Mouse (Mus musculus) liver, postnatal 0 days (tissue): Measurements from ENCODE around the gene Slc16a1. TPM values are rescaled to one million over a fixed set of nuclear protein-coding genes. Genes with fewer than 3 reads are reported as not detected.
A peak's percentile ranks its signal among the peaks of the same experiment; 100 is the strongest.

Experiments
- ATAC-seq: fragments of 200-750 bp; cut with Nextera tagmentation; 2 replicates; pipeline ENCODE4 v1.8.0; 2017; ENCODE audit warnings: mild to moderate bottlenecking, moderate library complexity
- DNase-seq: peaks from one replicate; pipeline ENCODE4 v3.0.0-alpha.2; 2016
- H3K27ac ChIP-seq: fragments of 300-500 bp; sonication (generic); 2 replicates; pipeline ENCODE4 v1.5.1; 2014; ENCODE audit warnings: antibody characterized with exemption, moderate library complexity, mild to moderate bottlenecking, low read depth
- H3K27me3 ChIP-seq: fragments of 300-500 bp; sonication (generic); 2 replicates; pipeline ENCODE4 v1.6.1; 2014; ENCODE audit warnings: low read length, control low read depth, mixed read lengths; ENCODE audit not compliant: insufficient read depth
- H3K36me3 ChIP-seq: fragments of 300-500 bp; sonication (generic); replicated peaks from 2 replicates; pipeline ENCODE4 v1.6.1; 2014; ENCODE audit warnings: mild to moderate bottlenecking, control low read depth, low read length, moderate library complexity, mixed read lengths; ENCODE audit not compliant: insufficient read depth
- H3K4me1 ChIP-seq: fragments of 300-500 bp; sonication (generic); 2 replicates; pipeline ENCODE4 v1.6.1; 2014; ENCODE audit warnings: antibody characterized with exemption, mild to moderate bottlenecking, control low read depth; ENCODE audit not compliant: insufficient read depth
- H3K4me2 ChIP-seq: fragments of 300-500 bp; sonication (generic); 2 replicates; pipeline ENCODE4 v1.6.1; 2014; ENCODE audit warnings: low read depth, mild to moderate bottlenecking, low read length, moderate library complexity, mixed read lengths
- H3K4me3 ChIP-seq: fragments of 300-500 bp; sonication (generic); 2 replicates; pipeline ENCODE4 v1.5.1; 2014; ENCODE audit warnings: low read depth, low read length
- H3K9ac ChIP-seq: fragments of 300-500 bp; sonication (generic); replicated peaks from 2 replicates; pipeline ENCODE4 v1.6.1; 2014; ENCODE audit warnings: mild to moderate bottlenecking, moderate library complexity
- H3K9me3 ChIP-seq: fragments of 300-500 bp; sonication (generic); 2 replicates; pipeline ENCODE4 v1.6.1; 2016; ENCODE audit warnings: mild to moderate bottlenecking, control low read depth, low read length, mixed read lengths
- CTCF ChIP-seq: sonication (generic); IDR thresholded peaks from 2 replicates; pipeline ENCODE4 v1.5.1; 2016; ENCODE audit warnings: antibody characterized with exemption, low read depth
- EP300 ChIP-seq: IDR thresholded peaks from 2 replicates; pipeline ENCODE4 v1.6.1; 2016; ENCODE audit warnings: antibody characterized with exemption, low read depth, mild to moderate bottlenecking
- WGBS: fragments of 180-500 bp; shearing (Covaris S2); extraction: QIAGEN DNeasy Blood & Tissue Kit; methylation state at CpG from one replicate; pipeline ENCODE4 v1.1.7; 2014; ENCODE audit not compliant: insufficient replicate concordance; 5-methylcytosine and 5-hydroxymethylcytosine counted together
- polyA plus RNA-seq: library from polyadenylated mRNA; unstranded; fragments of >200 nt; fragmentation: Nextera tagmentation; extraction: Ambion mirVana; gene quantifications from 2 replicates; pipeline ENCODE4 v1.2.1, GENCODE M21; 2015

The Slc16a1 gene
- polyA plus RNA-seq, 1 experiment from 2014 or later = 69.6 TPM

DNA sequence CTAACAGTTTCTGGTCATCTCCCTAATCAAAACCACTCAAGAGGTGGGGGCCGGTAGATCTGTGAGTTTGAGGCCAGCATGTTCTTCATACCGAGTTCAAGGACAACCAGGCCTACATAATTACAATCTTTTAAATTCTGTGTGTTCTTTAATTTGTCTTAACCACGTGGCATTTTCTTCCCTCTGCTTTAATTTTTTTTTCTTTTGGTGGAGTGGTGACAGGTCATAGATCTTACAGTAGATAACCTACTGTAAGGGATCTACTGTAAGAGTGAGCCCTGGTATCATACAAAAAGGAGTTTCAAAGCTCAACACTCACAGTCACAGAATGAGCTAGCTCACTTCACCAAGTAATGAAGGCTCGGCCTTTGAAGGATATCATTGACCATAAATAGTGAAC is 4.6 kb downstream of the Slc16a1 start:
- H3K9me3 ChIP-seq = no peaks in the 10 kb centered on the region
- WGBS = 54% methylated on average over 4 of the region's 4 CpGs
- H3K9ac ChIP-seq = no peak overlapping the region
- peak overlapping the region; percentile 46; the same call in 1 of the 2 replicates for H3K27ac ChIP-seq
- H3K4me1 ChIP-seq = peaks cover 58% of the 10 kb centered on the region
- H3K36me3 ChIP-seq = peaks cover 6% of the 10 kb centered on the region; the same call in 1 of the 2 replicates
- H3K4me3 ChIP-seq = no peak overlapping the region
- no peak for ATAC-seq
- no peaks in the 10 kb centered on the region for H3K27me3 ChIP-seq
- no peak for DNase-seq
- TF ChIP-seq EP300 = no peak
- TF ChIP-seq CTCF = no peak
- H3K4me2 ChIP-seq = peak overlapping the region; percentile 92

DNA sequence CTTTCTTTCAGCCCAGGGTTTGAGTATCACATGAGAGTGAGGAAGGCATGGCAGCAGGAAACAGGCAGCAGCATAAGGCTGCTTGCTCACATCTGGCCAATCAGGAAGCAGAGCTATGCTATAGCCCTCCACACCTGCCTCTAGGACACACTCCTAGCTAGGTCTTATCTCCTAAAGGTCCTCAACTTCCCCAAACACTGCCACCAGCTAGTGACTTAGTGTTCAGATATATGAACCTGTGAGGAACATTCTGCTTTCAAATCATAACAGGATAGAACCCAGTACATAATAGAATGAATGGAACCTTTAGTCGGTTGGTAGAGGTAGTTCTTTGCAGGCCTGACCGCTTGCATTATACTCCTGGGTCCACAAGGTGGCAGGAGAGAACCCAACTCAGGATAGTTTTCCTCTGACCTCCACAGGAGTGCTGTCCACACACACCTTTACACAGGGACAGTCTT is 5.4 kb downstream of the Slc16a1 start:
- TF ChIP-seq EP300 = no peak
- TF ChIP-seq CTCF = peak; percentile 90
- Histone ChIP-seq H3K27ac (peak overlapping the region; percentile 62; the same call in 1 of the 2 replicates), H3K4me2 (peak overlapping the region; percentile 35), H3K27me3 (no peaks in the 10 kb centered on the region), H3K9me3 (no peaks in the 10 kb centered on the region), H3K4me1 (peaks cover 61% of the 10 kb centered on the region), H3K9ac (no peak overlapping the region), H3K4me3 (no peak overlapping the region), H3K36me3 (peaks cover 6% of the 10 kb centered on the region; the same call in 1 of the 2 replicates)
- peak; percentile 61 for DNase-seq
- ATAC-seq = peak; percentile 74
- 5% methylated on average over 2 of the region's 2 CpGs for WGBS

DNA sequence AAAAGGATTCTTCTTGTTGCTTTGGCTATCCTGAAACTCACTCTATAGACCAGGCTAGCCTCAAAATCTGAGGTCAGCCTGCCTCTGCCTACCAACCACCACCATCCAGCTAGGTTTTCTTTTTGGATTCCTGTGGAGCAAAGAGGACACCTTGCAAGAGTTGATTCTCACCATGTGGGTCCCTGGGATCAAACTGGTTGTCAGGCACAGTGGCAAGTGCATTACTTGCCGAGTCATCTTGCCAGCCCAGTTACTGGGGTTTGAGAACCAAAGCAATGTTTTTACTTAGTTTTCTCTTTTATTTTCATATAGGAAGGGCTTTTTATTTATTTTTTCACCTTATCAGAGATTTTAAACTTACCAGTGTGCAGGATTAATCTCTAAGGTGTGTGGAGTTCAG is 5.9 kb downstream of the Slc16a1 start:
- Histone ChIP-seq H3K27me3 (no peaks in the 10 kb centered on the region), H3K4me1 (peaks cover 61% of the 10 kb centered on the region), H3K4me2 (no peak overlapping the region), H3K36me3 (peaks cover 8% of the 10 kb centered on the region), H3K9ac (no peak overlapping the region), H3K4me3 (no peak overlapping the region), H3K27ac (peak overlapping the region; percentile 62; the same call in 1 of the 2 replicates), H3K9me3 (no peaks in the 10 kb centered on the region)
- WGBS = 75% methylated on average over 1 of the region's 1 CpGs
- no peak for DNase-seq
- ATAC-seq = peak; percentile 48
- no peak for TF ChIP-seq CTCF
- TF ChIP-seq EP300 = no peak

DNA sequence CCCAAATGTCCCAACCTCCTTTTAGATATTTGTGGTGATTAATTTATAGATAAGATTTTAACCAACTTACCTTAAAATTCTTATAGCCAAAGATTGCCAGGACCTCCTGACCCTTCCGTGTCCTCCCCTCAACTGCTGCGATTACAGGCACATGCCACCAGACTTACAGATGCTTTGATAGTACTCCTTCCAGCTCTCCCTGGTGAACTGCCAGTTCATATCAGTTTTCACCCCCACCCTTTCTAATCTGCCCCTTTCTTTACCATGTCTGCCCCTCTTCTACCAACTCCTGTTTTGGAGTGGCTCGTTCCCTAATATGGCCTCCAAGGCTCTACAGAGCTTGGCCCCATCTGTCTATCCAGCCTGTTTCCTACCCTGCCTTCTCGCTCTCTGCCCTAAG is 15.8 kb downstream of the Slc16a1 start:
- ATAC-seq (no peak), DNase-seq (no peak)
- 77% methylated on average over 4 of the region's 4 CpGs for WGBS

DNA sequence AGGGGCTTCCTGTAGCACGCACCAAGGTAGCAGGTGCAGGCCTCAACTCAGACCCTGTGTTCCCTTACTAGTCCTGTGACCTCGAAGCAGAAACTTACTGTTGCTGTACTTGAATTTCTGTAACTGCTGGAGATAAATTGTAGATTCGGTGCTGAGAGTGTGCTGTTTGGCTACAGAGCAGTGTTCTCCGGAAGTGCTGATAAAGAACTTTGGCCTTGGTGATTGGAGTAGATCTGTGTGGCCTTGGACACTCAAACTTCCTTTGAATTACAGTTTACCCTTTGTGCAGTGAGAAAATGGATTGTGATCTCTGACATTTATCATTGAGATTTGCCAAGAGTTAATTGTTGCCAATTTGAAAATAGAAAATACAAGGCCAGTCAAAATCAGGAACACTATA is 16.5 kb downstream of the Slc16a1 start:
- Histone ChIP-seq H3K9ac (no peak overlapping the region), H3K9me3 (no peaks in the 10 kb centered on the region), H3K27ac (no peak overlapping the region), H3K4me2 (no peak overlapping the region), H3K36me3 (peaks cover 79% of the 10 kb centered on the region), H3K4me3 (no peak overlapping the region), H3K27me3 (no peaks in the 10 kb centered on the region), H3K4me1 (peaks cover 9% of the 10 kb centered on the region)
- DNase-seq = no peak
- no peak for ATAC-seq
- WGBS = 62% methylated on average over 4 of the region's 4 CpGs
- TF ChIP-seq CTCF (no peak), EP300 (no peak)

More for the DNA sequence above, 15.8 kb downstream of the Slc16a1 start:
- Histone ChIP-seq H3K4me1 (peaks cover 4% of the 10 kb centered on the region), H3K4me2 (no peak overlapping the region), H3K27me3 (no peaks in the 10 kb centered on the region), H3K9ac (no peak overlapping the region), H3K4me3 (no peak overlapping the region), H3K9me3 (no peaks in the 10 kb centered on the region), H3K27ac (no peak overlapping the region), H3K36me3 (peaks cover 84% of the 10 kb centered on the region)
- TF ChIP-seq CTCF (no peak), EP300 (no peak)

DNA sequence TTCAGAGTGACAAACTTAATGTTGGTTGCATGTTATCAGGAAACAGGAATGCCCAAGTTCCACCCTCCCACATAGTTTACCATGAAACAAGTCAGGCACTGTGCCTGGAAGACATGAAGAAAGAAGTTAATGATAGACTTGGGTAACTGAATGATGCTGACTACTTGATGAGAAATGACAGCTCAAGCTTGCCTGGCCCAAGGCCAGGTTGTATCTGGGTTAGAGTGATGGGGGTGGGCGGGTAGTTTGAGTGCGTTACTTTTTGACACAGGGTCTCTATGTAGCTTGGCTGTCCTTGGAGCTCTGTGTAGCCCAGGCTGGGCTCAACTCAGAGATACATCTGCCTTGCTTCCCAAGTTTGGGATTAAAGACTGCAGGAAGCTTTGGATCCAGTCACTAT is 20.2 kb downstream of the Slc16a1 start:
- Histone ChIP-seq H3K27ac (no peak overlapping the region), H3K27me3 (no peaks in the 10 kb centered on the region), H3K4me2 (no peak overlapping the region), H3K4me1 (peaks cover 17% of the 10 kb centered on the region), H3K9me3 (no peaks in the 10 kb centered on the region), H3K9ac (no peak overlapping the region), H3K36me3 (peaks cover 46% of the 10 kb centered on the region), H3K4me3 (no peak overlapping the region)
- 85% methylated on average over 2 of the region's 2 CpGs for WGBS
- no peak for DNase-seq
- no peak for ATAC-seq
- TF ChIP-seq EP300 (no peak), CTCF (no peak)
